Mouse (Mus musculus) adrenal gland, adult 2 months (tissue): ENCODE results near the gene Krtap19-5. TPM values are rescaled to one million over a fixed set of nuclear protein-coding genes. Genes with fewer than 3 reads are reported as not detected.

ENCODE experiments used
- DNase-seq: peaks from one replicate; pipeline ENCODE4 v3.0.0; 2021
- long read RNA-seq: library from polyadenylated mRNA; stranded (forward); transcript quantifications from one replicate; pipeline ENCODE4 v2.0.0, GENCODE M21; 2021
- polyA plus RNA-seq: library from polyadenylated mRNA; depleted of rRNA; stranded (reverse); fragments of >200 nt; gene quantifications from 2 replicates; pipeline ENCODE4 v1.2.3, GENCODE M21; 2012; rRNA removed
- total RNA-seq, 2 experiments: library from RNA; stranded (reverse); gene quantifications; 2 replicates each; pipeline ENCODE4 v1.2.3; 2021

Krtap19-5 gene
- not detected for total RNA-seq
- not detected in 2 replicates for polyA plus RNA-seq
- long read RNA-seq, result 0 reads

- DNase-seq, result no peak
Observed at GRCm38 (mm10) chr16:88896357-88896756, at the start of gene Krtap19-5. Gene Krtap19-5, minus strand, starts transcription at chr16:88896457.

GRCm38 (mm10) chr16:88941106-88941505 is 44.8 kb upstream of the Krtap19-5 start:
- DNase-seq, result no peak

GRCm38 (mm10) chr16:88938252-88938651 is 42.0 kb upstream of the Krtap19-5 start:
- DNase-seq, result no peak

GRCm38 (mm10) chr16:88932165-88932564 is 35.9 kb upstream of the Krtap19-5 start, which contains the start of gene Krtap19-9b:
Gene Krtap19-9b, minus strand, starts transcription at chr16:88932265.
- DNase-seq, result no peak

GRCm38 (mm10) chr16:88886870-88887269 is 9.4 kb downstream of the Krtap19-5 start:
- no peak for DNase-seq

GRCm38 (mm10) chr16:88884989-88885388 is 11.3 kb downstream of the Krtap19-5 start, which contains the start of gene Krtap19-4:
Gene Krtap19-4, minus strand, starts transcription at chr16:88885089.
- DNase-seq, result no peak

GRCm38 (mm10) chr16:88877938-88878337 is 18.3 kb downstream of the Krtap19-5 start, which contains the start of gene Krtap19-3:
Gene Krtap19-3, minus strand, starts transcription at chr16:88878038.
- no peak for DNase-seq

GRCm38 (mm10) chr16:88874169-88874568 is 22.1 kb downstream of the Krtap19-5 start, which contains the start of gene Krtap19-2:
Gene Krtap19-2, minus strand, starts transcription at chr16:88874269.
- DNase-seq, result no peak

- no peak for DNase-seq
Observed at GRCm38 (mm10) chr16:88869311-88869710, 26.9 kb downstream of the Krtap19-5 start, which contains the start of gene Krtap19-1. Gene Krtap19-1, minus strand, starts transcription at chr16:88869411.

GRCm38 (mm10) chr16:88864887-88865407 is 31.3 kb downstream of the Krtap19-5 start:
- DNase-seq, result no peak

- DNase-seq, result no peak
Observed at GRCm38 (mm10) chr16:88851450-88851849, 44.8 kb downstream of the Krtap19-5 start.

GRCm38 (mm10) chr16:88848558-88848957 is 47.7 kb downstream of the Krtap19-5 start:
- DNase-seq, result no peak

GRCm38 (mm10) chr16:88847363-88847762 is 48.9 kb downstream of the Krtap19-5 start:
- no peak for DNase-seq

Other genes starting within 250 kb of the Krtap19-5 start
- not detected for gene Krtap26-1, start 248.7 kb downstream of the Krtap19-5 start, total RNA-seq
- not detected in 2 replicates for gene Krtap26-1, start 248.7 kb downstream of the Krtap19-5 start, polyA plus RNA-seq
- not detected for gene Krtap27-1, start 224.8 kb downstream of the Krtap19-5 start, total RNA-seq
- not detected in 2 replicates for gene Krtap27-1, start 224.8 kb downstream of the Krtap19-5 start, polyA plus RNA-seq
- not detected for gene 2310061N02Rik, start 188.5 kb downstream of the Krtap19-5 start, total RNA-seq
- not detected in 2 replicates for gene 2310061N02Rik, start 188.5 kb downstream of the Krtap19-5 start, polyA plus RNA-seq
- not detected for gene Krtap13-1, start 167.6 kb downstream of the Krtap19-5 start, total RNA-seq
- gene Krtap13-1, start 167.6 kb downstream of the Krtap19-5 start, polyA plus RNA-seq, result not detected in 2 replicates
- not detected for gene Krtap13, start 144.8 kb downstream of the Krtap19-5 start, total RNA-seq
- not detected in 2 replicates for gene Krtap13, start 144.8 kb downstream of the Krtap19-5 start, polyA plus RNA-seq
- gene 2310034C09Rik, start 137.6 kb downstream of the Krtap19-5 start, total RNA-seq, result not detected
- gene 2310034C09Rik, start 137.6 kb downstream of the Krtap19-5 start, polyA plus RNA-seq, result not detected in 2 replicates
- not detected for gene 2310057N15Rik, start 122.3 kb downstream of the Krtap19-5 start, total RNA-seq
- gene 2310057N15Rik, start 122.3 kb downstream of the Krtap19-5 start, polyA plus RNA-seq, result not detected in 2 replicates
- gene Gm5965, start 118.6 kb downstream of the Krtap19-5 start, total RNA-seq, result not detected
- gene Gm5965, start 118.6 kb downstream of the Krtap19-5 start, polyA plus RNA-seq, result not detected in 2 replicates
- not detected for gene Gm20741, start 84.2 kb downstream of the Krtap19-5 start, total RNA-seq
- gene Gm20741, start 84.2 kb downstream of the Krtap19-5 start, polyA plus RNA-seq, result not detected in 2 replicates
- not detected for gene Krtap15, start 76.2 kb downstream of the Krtap19-5 start, total RNA-seq
- not detected in 2 replicates for gene Krtap15, start 76.2 kb downstream of the Krtap19-5 start, polyA plus RNA-seq
- gene Krtap14, start 70.3 kb downstream of the Krtap19-5 start, total RNA-seq, result not detected
- not detected in 2 replicates for gene Krtap14, start 70.3 kb downstream of the Krtap19-5 start, polyA plus RNA-seq
- not detected for gene Krtap19-1, start 27.0 kb downstream of the Krtap19-5 start, total RNA-seq
- gene Krtap19-1, start 27.0 kb downstream of the Krtap19-5 start, polyA plus RNA-seq, result not detected in 2 replicates
- gene Krtap19-2, start 22.2 kb downstream of the Krtap19-5 start, total RNA-seq, result not detected
- gene Krtap19-2, start 22.2 kb downstream of the Krtap19-5 start, polyA plus RNA-seq, result not detected in 2 replicates
- gene Krtap19-3, start 18.4 kb downstream of the Krtap19-5 start, total RNA-seq, result not detected
- gene Krtap19-3, start 18.4 kb downstream of the Krtap19-5 start, polyA plus RNA-seq, result not detected in 2 replicates
- not detected for gene Krtap19-4, start 11.4 kb downstream of the Krtap19-5 start, total RNA-seq
- gene Krtap19-4, start 11.4 kb downstream of the Krtap19-5 start, polyA plus RNA-seq, result not detected in 2 replicates
- gene Krtap19-9b, start 35.8 kb upstream of the Krtap19-5 start, total RNA-seq, result not detected
- gene Krtap19-9b, start 35.8 kb upstream of the Krtap19-5 start, polyA plus RNA-seq, result not detected in 2 replicates
- not detected for gene Krtap16-3, start 66.4 kb upstream of the Krtap19-5 start, total RNA-seq
- not detected in 2 replicates for gene Krtap16-3, start 66.4 kb upstream of the Krtap19-5 start, polyA plus RNA-seq
- not detected for gene Krtap22-2, start 114.3 kb upstream of the Krtap19-5 start, total RNA-seq
- not detected in 2 replicates for gene Krtap22-2, start 114.3 kb upstream of the Krtap19-5 start, polyA plus RNA-seq
- not detected for gene Gm10229, start 118.8 kb upstream of the Krtap19-5 start, total RNA-seq
- not detected in 2 replicates for gene Gm10229, start 118.8 kb upstream of the Krtap19-5 start, polyA plus RNA-seq
- not detected for gene Krtap6-1, start 135.2 kb upstream of the Krtap19-5 start, total RNA-seq
- gene Krtap6-1, start 135.2 kb upstream of the Krtap19-5 start, polyA plus RNA-seq, result not detected in 2 replicates
- gene Gm10228, start 145.0 kb upstream of the Krtap19-5 start, total RNA-seq, result not detected
- gene Gm10228, start 145.0 kb upstream of the Krtap19-5 start, polyA plus RNA-seq, result not detected in 2 replicates
- gene Krtap6-5, start 151.4 kb upstream of the Krtap19-5 start, total RNA-seq, result not detected
- gene Krtap6-5, start 151.4 kb upstream of the Krtap19-5 start, polyA plus RNA-seq, result not detected in 2 replicates
- not detected for gene 1110025L11Rik, start 167.5 kb upstream of the Krtap19-5 start, total RNA-seq
- gene 1110025L11Rik, start 167.5 kb upstream of the Krtap19-5 start, polyA plus RNA-seq, result not detected in 2 replicates
- gene Krtap6-3, start 187.6 kb upstream of the Krtap19-5 start, total RNA-seq, result not detected
- not detected in 2 replicates for gene Krtap6-3, start 187.6 kb upstream of the Krtap19-5 start, polyA plus RNA-seq
- not detected for gene Gm6358, start 244.4 kb upstream of the Krtap19-5 start, total RNA-seq
- not detected in 2 replicates for gene Gm6358, start 244.4 kb upstream of the Krtap19-5 start, polyA plus RNA-seq